ENCODE assay signal across 8 mouse cellular contexts in genomic region chr3:103130236-103130751, GRCm38 (mm10). TPM values are rescaled to one million over a fixed set of nuclear protein-coding genes. Genes with fewer than 3 reads are reported as not detected.
DNase-seq lines count a peak whose midpoint lies in the region; ATAC-seq lines count a peak whose summit lies in the region.

No protein-coding gene starts in this region.

- no peak overlapping the region for H3K4me3 ChIP-seq in heart, embryonic 16.5 days (ENCODE audit: low read length)
- H3K4me3 ChIP-seq in lung, embryonic 16.5 days (ENCODE audit: low read length), result no peak overlapping the region

- H3K9me3 ChIP-seq in heart, embryonic 16.5 days (replicated peaks; ENCODE audit: control insufficient read depth, low read length), result no peaks in the 10 kb centered on the region
- no peaks in the 10 kb centered on the region for H3K9me3 ChIP-seq in lung, embryonic 16.5 days (ENCODE audit: control insufficient read depth, low read length)

- no peak overlapping the region for H3K9ac ChIP-seq in heart, embryonic 16.5 days (ENCODE audit: low read length)
- H3K9ac ChIP-seq in lung, embryonic 16.5 days (ENCODE audit: low read length), result 0 out of 2 replicates have a peak overlapping the region, but pooled peaks have one; percentile 26

- H3K27me3 ChIP-seq in heart, embryonic 16.5 days (ENCODE audit: control insufficient read depth, insufficient read depth, low read length), result no peaks in the 10 kb centered on the region
- H3K27me3 ChIP-seq in lung, embryonic 16.5 days (ENCODE audit: control insufficient read depth, insufficient read depth, low read depth, low read length), result no peaks in the 10 kb centered on the region

- H3K27ac ChIP-seq in heart, embryonic 16.5 days (ENCODE audit: low read length), result peak overlapping the region; percentile 62
- peak overlapping the region; percentile 67 for H3K27ac ChIP-seq in lung, embryonic 16.5 days (ENCODE audit: low read length)

- peak; percentile 23 for DNase-seq in layer of hippocampus, adult 11-12 months (ENCODE audit: low spot score)
- DNase-seq in layer of hippocampus, postnatal 25 days (ENCODE audit: extremely low spot score in 1 of 2, low spot score in 1 of 2), result no peak
- DNase-seq in c-Kit-positive CD71-positive TER-119-negative erythroid progenitor cells, embryonic 14.5 days (ENCODE audit: low read depth), result peak; percentile 43
- peak; percentile 62 for DNase-seq in kidney, postnatal 14 days
- DNase-seq in retina, embryonic 14.5 days (ENCODE audit: low spot score), result peak; percentile 54
- DNase-seq in right cerebral cortex, postnatal 14 days, result no peak

- no peaks in the 10 kb centered on the region; the same call in 1 of the 2 replicates for H3K36me3 ChIP-seq in heart, embryonic 16.5 days (ENCODE audit: control insufficient read depth, insufficient read depth)
- H3K36me3 ChIP-seq in lung, embryonic 16.5 days (ENCODE audit: control insufficient read depth, insufficient read depth, low read length), result peaks cover 4% of the 10 kb centered on the region; the same call in 1 of the 2 replicates

- peak overlapping the region; percentile 7 for H3K4me2 ChIP-seq in heart, embryonic 16.5 days (ENCODE audit: low read depth, low read length)
- peak overlapping the region; percentile 11; the same call in 1 of the 2 replicates for H3K4me2 ChIP-seq in lung, embryonic 16.5 days (ENCODE audit: low read depth, low read length)

- 22% methylated on average over 6 of the region's 6 CpGs for WGBS in heart, embryonic 16.5 days
- 20% methylated on average over 6 of the region's 6 CpGs for WGBS in lung, embryonic 16.5 days

- peaks cover 12% of the 10 kb centered on the region; the same call in 1 of the 2 replicates for H3K4me1 ChIP-seq in heart, embryonic 16.5 days (ENCODE audit: control insufficient read depth, insufficient read depth, low read length)
- peaks cover 10% of the 10 kb centered on the region for H3K4me1 ChIP-seq in lung, embryonic 16.5 days (replicated peaks; ENCODE audit: control insufficient read depth, insufficient read depth, low read length)

- ATAC-seq in heart, embryonic 16.5 days (replicated peaks; ENCODE audit: extremely low read depth, insufficient read depth, low FRiP score), result peak; percentile 76
- peak; percentile 84 for ATAC-seq in lung, embryonic 16.5 days (ENCODE audit: low read depth)

RNA-seq across cellular contexts. Expression of gene Dennd2c, which starts 27.9 kb away (rescaled TPM):
- total RNA-seq in layer of hippocampus, postnatal 25 days (2021), result under 1 TPM; 0.30 to 0.73 TPM
- 4.3 and 5.8 TPM in 2 replicates for polyA plus RNA-seq in heart, embryonic 16.5 days (2015; fragmentation: Nextera tagmentation; extraction: Ambion mirVana)
- 6.3 and 7.0 TPM in 2 replicates for polyA plus RNA-seq in lung, embryonic 16.5 days (2015; fragmentation: Nextera tagmentation; extraction: Ambion mirVana)

RNA-seq across cellular contexts. Expression of gene Bcas2, which starts 41.2 kb away (rescaled TPM):
- 10 to 100 TPM; 64.6 to 67.7 TPM for total RNA-seq in layer of hippocampus, postnatal 25 days (2021)
- 115 and 141 TPM in 2 replicates for polyA plus RNA-seq in heart, embryonic 16.5 days (2015; fragmentation: Nextera tagmentation; extraction: Ambion mirVana)
- polyA plus RNA-seq in lung, embryonic 16.5 days (2015; fragmentation: Nextera tagmentation; extraction: Ambion mirVana), result 172 and 179 TPM in 2 replicates

RNA-seq across cellular contexts. Expression of gene Ampd1, which starts 56.5 kb away (rescaled TPM):
- not detected for total RNA-seq in layer of hippocampus, postnatal 25 days (2021)
- 0.21 and 0.88 TPM in 2 replicates for polyA plus RNA-seq in heart, embryonic 16.5 days (2015; fragmentation: Nextera tagmentation; extraction: Ambion mirVana)
- polyA plus RNA-seq in lung, embryonic 16.5 days (2015; fragmentation: Nextera tagmentation; extraction: Ambion mirVana), result 1.0 and 2.8 TPM in 2 replicates

Comparison
In these comparisons a context has a peak if more than half of its experiments do, and no peak if none do; other contexts are left out.
1. DNase-seq: peak in layer of hippocampus, adult 11-12 months (single experiment), c-Kit-positive CD71-positive TER-119-negative erythroid progenitor cells, embryonic 14.5 days (single experiment), kidney, postnatal 14 days (single experiment) and retina, embryonic 14.5 days (single experiment); none in layer of hippocampus, postnatal 25 days (0 of 2) and right cerebral cortex, postnatal 14 days (single experiment).